Mouse (Mus musculus): ENCODE results near the gene Scn2b.

GRCm38 (mm10) chr9:45085741-45086690 lies 31.6 kb upstream of the Scn2b start:
- TF ChIP-seq POLR2A (IDR thresholded peaks at IDR 0.05; ENCODE audit: borderline replicate concordance, extremely low read depth, low read depth, low read length) (no peak), CTCF (IDR thresholded peaks at IDR 0.05; ENCODE audit: insufficient read depth, low read length) (no peak)

Data from lung, adult 2 months (tissue).